Mouse (Mus musculus) limb, embryonic 14.5 days (tissue): ENCODE measurements around the gene Wdr82. TPM values are rescaled to one million over a fixed set of nuclear protein-coding genes. Genes with fewer than 3 reads are reported as not detected.

Source experiments
- ATAC-seq: fragments of 200-750 bp; cut with Nextera tagmentation; 2 replicates; pipeline ENCODE4 v1.8.0; 2017; ENCODE audit warnings: low read depth, moderate number of reproducible peaks, moderate TSS enrichment; ENCODE audit not compliant: low FRiP score
- DNase-seq: peaks from one replicate; pipeline ENCODE4 v3.0.0-alpha.2; 2015; ENCODE audit warnings: low spot score
- H3K27ac ChIP-seq: fragments of 300-500 bp; sonication (generic); replicated peaks from 2 replicates; pipeline ENCODE4 v1.5.1; 2014; ENCODE audit warnings: low read depth, mild to moderate bottlenecking, low read length, moderate library complexity, mixed read lengths
- H3K27me3 ChIP-seq: fragments of 300-500 bp; sonication (generic); 2 replicates; pipeline ENCODE4 v1.6.1; 2014; ENCODE audit warnings: low read length, mixed read lengths; ENCODE audit not compliant: control insufficient read depth, insufficient read depth
- H3K36me3 ChIP-seq: fragments of 300-500 bp; sonication (generic); 2 replicates; pipeline ENCODE4 v1.6.1; 2014; ENCODE audit warnings: mild to moderate bottlenecking, low read length, moderate library complexity, mixed read lengths; ENCODE audit not compliant: control insufficient read depth, insufficient read depth
- H3K4me1 ChIP-seq: fragments of 300-500 bp; sonication (generic); 2 replicates; pipeline ENCODE4 v1.6.1; 2014; ENCODE audit warnings: antibody characterized with exemption, low read length, mixed read lengths; ENCODE audit not compliant: control insufficient read depth, insufficient read depth
- H3K4me2 ChIP-seq: fragments of 300-500 bp; sonication (generic); replicated peaks from 2 replicates; pipeline ENCODE4 v1.6.1; 2014; ENCODE audit warnings: low read depth, mild to moderate bottlenecking, low read length, moderate library complexity; ENCODE audit not compliant: severe bottlenecking
- H3K4me3 ChIP-seq: fragments of 300-500 bp; sonication (generic); replicated peaks from 2 replicates; pipeline ENCODE4 v1.5.1; 2014; ENCODE audit warnings: low read length
- H3K9ac ChIP-seq: fragments of 300-500 bp; sonication (generic); 2 replicates; pipeline ENCODE4 v1.6.1; 2014; ENCODE audit warnings: mild to moderate bottlenecking, low read depth, low read length, moderate library complexity; ENCODE audit not compliant: severe bottlenecking
- H3K9me3 ChIP-seq: fragments of 300-500 bp; sonication (generic); 2 replicates; pipeline ENCODE4 v1.6.1; 2016; ENCODE audit warnings: low read length; ENCODE audit not compliant: control insufficient read depth
- POLR2A ChIP-seq: fragments of 200-500 bp; IDR thresholded peaks from 2 replicates; pipeline ENCODE4 v1.8.0; 2012; ENCODE audit warnings: inconsistent platforms, mild to moderate bottlenecking, moderate library complexity, borderline replicate concordance; ENCODE audit not compliant: insufficient read depth, insufficient read length; ENCODE audit errors: extremely low read depth
- WGBS: fragments of 180-500 bp; shearing (Covaris S2); extraction: QIAGEN DNeasy Blood & Tissue Kit; methylation state at CpG from one replicate; pipeline ENCODE4 v1.1.7; 2014; 5-methylcytosine and 5-hydroxymethylcytosine counted together
- polyA plus RNA-seq, 2 experiments: library from polyadenylated mRNA; depleted of rRNA in 1 of 2; stranded (reverse) in 1 of 2; unstranded in 1 of 2; fragments of >200 nt; fragmentation: Nextera tagmentation in 1 of 2; extraction: Ambion mirVana in 1 of 2; gene quantifications; 2 replicates each; pipeline versions ENCODE4 v1.2.1 to v1.2.3; 2012 to 2014

Wdr82 gene
- polyA plus RNA-seq, 2 experiments, result 30.2 to 104 TPM

GRCm38 (mm10) chr9:106197732-106198131 lies 27.0 kb downstream of the Wdr82 start:
- Histone ChIP-seq H3K4me1 (peaks cover 17% of the 10 kb centered on the region), H3K4me3 (no peak overlapping the region), H3K36me3 (peaks cover 32% of the 10 kb centered on the region), H3K27me3 (no peaks in the 10 kb centered on the region), H3K9ac (no peak overlapping the region), H3K4me2 (peak overlapping the region; percentile 56; the same call in 1 of the 2 replicates), H3K27ac (no peak overlapping the region), H3K9me3 (no peaks in the 10 kb centered on the region)
- 86% methylated on average over 9 of the region's 9 CpGs for WGBS
- ATAC-seq, result no peak
- DNase-seq, result no peak
- no peak for TF ChIP-seq POLR2A

DNA sequence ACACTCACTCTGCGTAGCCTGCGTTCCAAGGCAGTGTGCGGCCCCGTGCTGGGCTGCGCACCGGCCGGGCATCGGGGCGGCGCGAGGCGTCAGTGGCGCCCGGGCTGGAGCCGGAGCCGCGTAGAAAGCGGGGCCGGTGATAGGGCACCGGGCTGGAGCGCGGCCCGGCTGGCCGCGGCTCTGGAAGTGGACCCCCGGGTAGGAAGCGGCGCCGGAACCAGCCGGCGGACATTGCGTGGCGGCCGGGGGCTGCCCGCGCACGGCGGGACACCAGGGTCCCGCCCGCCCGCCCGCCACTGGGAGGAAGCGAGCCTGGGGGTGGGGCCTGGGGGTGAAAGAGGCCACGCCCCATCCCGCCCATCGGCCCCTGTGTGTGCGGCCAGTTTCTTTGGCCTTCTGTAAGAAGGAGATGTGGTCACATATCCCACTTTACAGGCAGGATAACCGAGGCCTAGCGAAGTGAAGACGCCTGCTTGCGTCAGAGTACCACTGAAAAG lies 28.3 kb downstream of the Wdr82 start:
- peak; percentile 64 for ATAC-seq
- Histone ChIP-seq H3K9ac (peak overlapping the region; percentile 76), H3K4me3 (peak overlapping the region; percentile 66), H3K9me3 (no peaks in the 10 kb centered on the region), H3K4me1 (peaks cover 24% of the 10 kb centered on the region), H3K27ac (peak overlapping the region; percentile 39; the same call in 1 of the 2 replicates), H3K27me3 (no peaks in the 10 kb centered on the region), H3K4me2 (peak overlapping the region; percentile 56), H3K36me3 (peaks cover 30% of the 10 kb centered on the region)
- 0% methylated on average over 17 of the region's 51 CpGs for WGBS
- peak; percentile 52 for DNase-seq
- TF ChIP-seq POLR2A, result no peak

DNA sequence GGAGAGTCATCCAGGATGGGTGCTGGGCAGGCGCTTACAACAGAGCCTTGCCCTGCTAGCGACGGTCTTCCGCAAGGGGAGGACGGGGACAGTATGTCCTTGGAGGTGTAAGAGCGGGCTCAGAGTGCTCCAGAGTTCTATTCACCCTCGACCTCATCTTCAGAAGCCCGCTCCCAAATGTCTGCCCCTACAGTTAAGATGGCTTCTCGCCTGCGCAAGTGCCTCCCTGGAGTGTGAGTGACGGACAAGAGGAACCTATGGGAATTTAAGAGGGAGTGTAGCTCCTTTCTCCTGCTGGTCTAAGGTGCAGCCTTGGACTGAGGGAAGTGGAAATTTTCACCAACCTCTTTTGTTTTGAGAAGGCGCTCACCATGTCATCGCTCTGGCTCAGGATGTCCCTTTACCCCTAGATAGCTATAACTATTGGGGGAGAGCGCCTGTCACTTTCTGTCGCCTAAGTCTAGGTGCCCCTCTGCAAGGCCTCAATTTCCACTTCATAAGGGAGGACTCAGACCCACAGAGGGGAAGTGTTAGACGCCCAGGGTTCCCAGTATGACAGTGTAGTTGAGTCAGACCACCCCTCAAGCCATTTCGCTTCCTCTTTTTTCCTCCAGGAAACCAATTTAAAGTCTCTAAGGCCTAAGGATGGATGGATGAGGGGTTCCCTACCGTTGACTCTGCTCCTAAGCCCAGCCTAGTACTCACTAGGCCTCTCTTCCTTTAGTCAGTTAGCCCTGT lies 29.0 kb downstream of the Wdr82 start, which contains the start of gene Ppm1m:
Gene Ppm1m (minus strand): TSS at position 212 of the 738 bp plus-strand sequence.
- Histone ChIP-seq H3K27me3 (no peaks in the 10 kb centered on the region), H3K27ac (peak within 1 kb of the TSS; percentile 39; the same call in 1 of the 2 replicates), H3K4me1 (peaks cover 26% of the 10 kb centered on the region), H3K4me3 (peak within 1 kb of the TSS; percentile 66), H3K9me3 (no peaks in the 10 kb centered on the region), H3K36me3 (peaks cover 23% of the 10 kb centered on the region), H3K9ac (peak within 1 kb of the TSS; percentile 76), H3K4me2 (peak within 1 kb of the TSS; percentile 56)
- ATAC-seq (no peak), DNase-seq (no peak)
- WGBS, result 47% methylated on average over 18 of the region's 18 CpGs
- no peak for TF ChIP-seq POLR2A

GRCm38 (mm10) chr9:106201895-106202294 lies 31.2 kb downstream of the Wdr82 start:
- WGBS, result 90% methylated on average over 3 of the region's 3 CpGs
- no peak overlapping the region for H3K27ac ChIP-seq

GRCm38 (mm10) chr9:106202819-106203636 lies 32.3 kb downstream of the Wdr82 start, which contains the start of gene Twf2:
TSS of gene Twf2 (plus strand) at chr9:106203108.
- H3K27me3 ChIP-seq, result no peaks in the 10 kb centered on the region
- peak within 1 kb of the TSS; percentile 60 for H3K4me2 ChIP-seq
- TF ChIP-seq POLR2A, result peak; percentile 80
- H3K36me3 ChIP-seq, result peaks cover 7% of the 10 kb centered on the region; the same call in 1 of the 2 replicates
- peak within 1 kb of the TSS; percentile 6; the same call in 1 of the 2 replicates for H3K27ac ChIP-seq
- peak within 1 kb of the TSS; percentile 69 for H3K9ac ChIP-seq
- ATAC-seq (peak; percentile 90), DNase-seq (peak; percentile 96)
- H3K4me3 ChIP-seq, result peak within 1 kb of the TSS; percentile 51
- no peaks in the 10 kb centered on the region for H3K9me3 ChIP-seq
- WGBS, result 2% methylated on average over 46 of the region's 61 CpGs
- peaks cover 18% of the 10 kb centered on the region for H3K4me1 ChIP-seq

More at GRCm38 (mm10) chr9:106201895-106202294, 31.2 kb downstream of the Wdr82 start:
- ATAC-seq (no peak), DNase-seq (no peak)
- no peaks in the 10 kb centered on the region for H3K27me3 ChIP-seq
- H3K4me3 ChIP-seq, result 0 out of 2 replicates have a peak overlapping the region, but pooled peaks have one; percentile 51
- TF ChIP-seq POLR2A, result no peak
- H3K4me2 ChIP-seq, result peak overlapping the region; percentile 60; the same call in 1 of the 2 replicates
- H3K4me1 ChIP-seq, result peaks cover 26% of the 10 kb centered on the region
- no peaks in the 10 kb centered on the region for H3K9me3 ChIP-seq
- no peak overlapping the region for H3K9ac ChIP-seq
- H3K36me3 ChIP-seq, result peaks cover 5% of the 10 kb centered on the region; the same call in 1 of the 2 replicates
